Mouse (Mus musculus) thymus, postnatal 25 days (tissue): ENCODE data around the gene Pgm5.

Source experiments
- DNase-seq: peaks from one replicate; pipeline ENCODE4 v3.0.0; 2022

Pgm5 gene

GRCm38 (mm10) chr19:24865436-24865835 lies 3.8 kb upstream of the Pgm5 start:
- DNase-seq, result no peak

DNA sequence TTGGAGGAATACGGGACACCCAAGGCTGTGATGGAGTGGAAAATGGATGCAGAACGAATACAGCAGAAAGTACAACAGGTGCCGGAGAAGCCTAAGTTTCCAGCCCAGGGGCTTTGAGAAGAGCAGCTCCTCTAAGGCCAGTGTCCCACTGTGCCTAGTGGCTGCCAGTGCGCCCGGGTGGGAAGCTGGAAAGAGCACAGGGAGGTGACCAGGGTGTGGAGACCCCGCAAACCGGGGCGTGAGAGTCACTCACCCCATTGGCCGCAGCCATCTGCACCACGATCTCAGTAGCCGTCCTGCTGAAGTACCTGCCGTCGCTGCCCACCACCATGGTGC lies 411 bp downstream of the Pgm5 start:
- no peak for DNase-seq

GRCm38 (mm10) chr19:24851456-24852315 lies 10.0 kb downstream of the Pgm5 start:
- no peak for DNase-seq

DNA sequence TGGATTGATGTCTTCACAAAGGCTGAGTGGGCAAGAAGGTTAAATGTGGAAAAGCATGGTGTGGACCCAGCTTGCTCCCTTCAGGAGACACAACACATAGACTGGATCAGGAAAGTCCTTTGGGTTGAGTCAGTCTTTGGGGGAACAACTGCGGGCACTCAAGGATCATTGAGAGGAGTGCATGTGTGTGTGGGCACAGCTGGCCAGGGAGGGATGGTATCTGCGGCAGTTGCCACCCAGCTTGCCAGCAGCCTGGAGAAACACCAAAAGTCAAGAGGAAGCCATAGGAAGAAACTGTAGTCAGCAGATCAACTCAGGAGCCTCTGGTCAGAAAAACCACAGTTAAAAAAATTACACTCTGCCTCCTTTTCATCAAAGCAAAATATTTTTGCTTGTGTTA lies 12.8 kb downstream of the Pgm5 start:
- no peak for DNase-seq

GRCm38 (mm10) chr19:24848345-24848744 lies 13.3 kb downstream of the Pgm5 start:
- DNase-seq, result no peak

DNA sequence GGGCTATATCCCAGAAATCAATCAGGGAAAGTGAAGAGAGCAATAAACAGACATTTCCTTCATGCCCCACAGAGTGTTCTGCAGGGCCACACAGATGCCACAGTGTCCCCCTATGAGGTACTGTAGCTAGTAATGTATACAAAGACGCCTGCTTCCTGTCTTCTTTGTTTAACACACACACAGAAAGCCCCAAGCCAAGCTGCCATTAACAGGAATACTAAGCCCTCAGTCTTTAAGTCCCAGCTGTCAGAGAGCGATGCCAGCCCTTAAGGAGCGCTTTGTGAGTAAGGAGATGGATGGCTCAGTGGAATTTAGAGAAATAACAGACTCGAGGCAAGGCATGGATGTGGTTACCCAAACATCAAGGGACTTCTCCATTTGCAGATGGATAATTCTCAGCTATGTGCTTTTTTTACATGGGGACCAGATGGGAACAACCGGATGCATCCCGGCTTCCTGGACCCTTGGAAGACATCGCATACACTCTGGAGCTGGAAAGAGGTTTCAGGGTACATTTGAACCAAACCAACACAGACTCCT lies 16.6 kb downstream of the Pgm5 start:
- DNase-seq, result no peak

- no peak for DNase-seq
These were observed 19.6 kb downstream of the Pgm5 start for GRCm38 (mm10) chr19:24842080-24842479.

- DNase-seq, result no peak
These were observed 37.1 kb downstream of the Pgm5 start for GRCm38 (mm10) chr19:24824517-24824916.

- no peak for DNase-seq
These were observed 45.9 kb downstream of the Pgm5 start for GRCm38 (mm10) chr19:24815661-24816221.

- no peak for DNase-seq
These were observed 48.8 kb downstream of the Pgm5 start for GRCm38 (mm10) chr19:24812861-24813293.

GRCm38 (mm10) chr19:24812106-24812810 lies 49.4 kb downstream of the Pgm5 start:
- no peak for DNase-seq

GRCm38 (mm10) chr19:24811451-24811850 lies 50.2 kb downstream of the Pgm5 start:
- DNase-seq, result no peak

GRCm38 (mm10) chr19:24806013-24806412 lies 55.6 kb downstream of the Pgm5 start:
- DNase-seq, result no peak

DNA sequence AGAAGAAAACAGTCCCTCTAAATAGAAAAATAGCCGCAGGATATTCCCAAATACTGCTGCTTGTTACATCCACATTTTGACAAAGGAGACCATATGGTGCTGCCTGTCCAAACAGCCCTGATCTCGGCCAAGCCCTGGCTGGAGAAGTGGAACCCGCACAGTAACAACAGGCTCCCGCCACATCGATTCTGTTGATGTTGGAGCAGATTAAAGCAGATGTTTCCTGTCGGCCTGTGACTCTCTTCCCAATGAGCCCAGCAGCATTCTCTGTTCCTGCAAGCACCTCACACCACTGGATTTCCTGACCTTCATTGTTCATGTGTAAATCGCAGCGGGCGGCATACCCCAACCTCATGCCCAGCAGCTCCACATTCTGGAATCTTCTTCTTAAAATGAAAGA lies 64.0 kb downstream of the Pgm5 start:
- no peak for DNase-seq

GRCm38 (mm10) chr19:24794350-24794749 lies 67.3 kb downstream of the Pgm5 start:
- DNase-seq, result no peak

DNA sequence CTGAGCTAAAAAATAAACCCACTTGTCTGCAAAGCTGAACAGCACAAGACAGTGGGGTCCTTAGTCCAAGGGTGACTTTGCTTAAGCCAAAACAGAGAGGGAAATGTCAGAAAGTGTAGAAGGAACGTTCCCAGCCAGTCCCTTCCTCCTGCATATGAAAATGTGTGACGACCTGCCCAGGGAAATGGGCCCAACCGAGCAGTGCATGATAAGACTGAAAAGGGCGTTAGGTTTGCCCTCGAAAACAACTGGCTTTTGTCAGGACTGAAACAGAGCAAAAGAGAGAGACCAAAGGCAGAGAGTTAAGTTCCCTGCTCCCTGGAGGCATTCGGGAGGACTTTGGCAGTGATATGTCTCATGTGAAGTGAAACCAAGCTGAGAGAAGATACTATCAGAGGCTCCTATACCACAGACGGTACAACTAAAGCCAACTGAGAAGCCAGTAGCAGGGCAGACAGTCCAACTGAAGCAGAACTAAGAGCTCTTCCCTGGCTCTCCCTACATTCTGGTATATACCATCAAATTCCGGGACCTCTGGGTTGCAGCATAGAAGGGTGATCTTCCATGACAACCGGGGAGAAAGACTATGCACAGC lies 68.0 kb downstream of the Pgm5 start:
- no peak for DNase-seq

DNA sequence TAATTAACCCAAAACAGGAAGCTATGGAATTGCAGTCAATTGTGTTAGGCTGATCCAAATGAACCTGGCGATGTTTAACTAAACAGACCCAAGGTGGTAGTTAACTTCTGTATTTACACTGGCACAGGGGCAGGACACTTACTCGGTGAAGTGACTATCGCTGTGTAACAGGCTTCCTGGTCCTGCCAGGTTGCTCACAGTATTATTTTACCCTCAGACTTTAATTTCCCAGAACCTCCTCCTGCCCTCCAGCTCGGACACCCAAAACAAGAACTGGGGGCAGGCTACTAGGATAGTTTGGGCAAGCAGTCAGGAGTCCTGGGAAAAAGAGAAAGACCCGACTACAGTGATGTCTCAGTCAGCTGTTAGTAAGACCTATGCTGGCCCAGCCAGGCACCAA lies 68.8 kb downstream of the Pgm5 start:
- DNase-seq, result no peak

GRCm38 (mm10) chr19:24785898-24786297 lies 75.8 kb downstream of the Pgm5 start:
- DNase-seq, result no peak

DNA sequence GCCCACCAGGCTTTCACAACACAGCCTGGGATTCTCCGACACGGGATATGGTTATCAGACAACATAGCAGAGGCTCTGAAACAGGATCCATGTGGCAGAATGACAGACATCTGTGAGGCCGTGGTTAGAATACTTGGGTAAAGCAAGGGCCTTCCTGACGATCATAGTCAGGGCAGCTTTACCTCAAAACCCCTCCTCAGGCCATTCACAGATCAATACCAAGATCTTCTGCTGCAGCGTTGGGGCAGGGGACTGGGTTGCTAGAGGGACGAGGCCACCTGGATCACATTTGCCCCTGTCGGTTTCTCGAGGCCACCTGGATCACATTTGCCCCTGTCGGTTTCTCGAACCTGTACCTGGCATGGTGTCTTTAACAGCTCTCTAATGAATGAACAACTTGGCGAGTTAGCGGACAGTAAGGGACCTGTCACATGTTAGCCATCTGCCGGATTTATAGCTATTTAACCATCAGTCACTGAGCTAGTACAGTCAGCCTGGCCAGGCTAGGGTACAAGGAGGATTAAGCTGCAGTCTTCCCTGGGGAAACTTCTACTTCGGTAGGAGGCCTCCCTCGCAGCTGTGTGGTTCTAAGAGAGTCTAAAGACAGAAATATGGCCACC lies 76.5 kb downstream of the Pgm5 start:
- DNase-seq, result no peak

DNA sequence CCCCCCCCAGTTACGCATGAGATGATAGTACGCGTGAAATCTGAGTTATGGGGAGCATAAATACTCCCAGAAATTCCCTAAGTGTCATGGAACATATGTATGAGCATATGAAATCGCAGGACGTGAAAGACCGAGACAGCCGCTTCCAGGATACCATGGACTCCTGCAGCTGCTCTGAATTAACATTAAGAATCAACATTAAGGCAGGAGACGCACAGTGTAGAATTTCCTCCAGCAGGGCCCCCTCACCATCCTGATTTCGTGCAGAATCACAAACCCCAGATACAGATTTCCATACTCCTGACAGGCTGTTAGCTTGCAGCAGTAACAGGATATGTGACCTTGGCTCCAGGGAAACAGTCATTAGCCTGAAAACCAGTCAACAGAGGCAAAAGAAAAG lies 77.9 kb downstream of the Pgm5 start:
- DNase-seq, result no peak

GRCm38 (mm10) chr19:24779996-24780395 lies 81.7 kb downstream of the Pgm5 start:
- no peak for DNase-seq

DNA sequence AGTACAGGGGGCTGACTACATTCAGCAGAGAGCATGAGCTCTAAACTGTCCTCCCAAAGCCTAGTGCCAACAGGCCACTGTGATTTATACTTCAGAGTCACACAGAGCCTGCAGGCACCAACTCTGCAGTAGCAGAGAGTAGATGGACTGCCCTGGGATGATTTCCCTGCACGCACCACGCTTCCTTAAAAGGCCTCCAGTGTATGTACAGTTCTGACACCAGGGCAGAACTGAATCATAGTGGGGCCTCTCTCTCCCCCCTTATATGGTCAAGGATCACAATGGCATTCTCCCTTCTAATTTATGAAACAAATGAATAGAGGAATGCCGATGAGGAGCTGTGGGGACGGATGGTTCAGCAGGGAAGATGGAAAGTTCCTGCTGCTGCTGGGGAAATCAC lies 91.3 kb downstream of the Pgm5 start:
- no peak for DNase-seq

DNA sequence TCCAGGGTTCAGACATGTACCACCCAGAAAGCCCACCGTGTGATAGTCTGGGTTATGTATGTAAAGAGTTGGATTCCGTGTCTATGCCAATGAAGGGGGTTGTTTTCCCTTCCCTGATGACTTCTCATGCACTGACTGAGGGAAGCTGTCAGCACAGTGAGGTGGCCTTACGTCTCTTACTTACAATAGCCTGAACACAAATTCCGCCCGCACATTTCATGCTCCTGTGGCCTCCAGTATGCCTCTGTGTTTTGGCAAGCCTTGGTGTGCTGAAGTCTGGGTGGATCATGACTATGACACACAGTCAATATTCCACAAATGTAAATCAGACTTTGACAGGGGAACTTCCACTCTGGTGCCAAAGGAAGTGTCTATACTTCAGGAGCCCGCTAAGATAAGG lies 94.3 kb downstream of the Pgm5 start:
- no peak for DNase-seq
